Mouse (Mus musculus): ENCODE data around the gene Psmd11. TPM values are rescaled to one million over a fixed set of nuclear protein-coding genes. Genes with fewer than 3 reads are reported as not detected.

Psmd11 gene
- polyA plus RNA-seq, 1 experiment from 2014 or later = 156 TPM

- H3K9ac ChIP-seq (ENCODE audit: low read depth, low read length) = no peak overlapping the region
- ATAC-seq = no peak
- no peak overlapping the region for H3K4me2 ChIP-seq (replicated peaks; ENCODE audit: low read depth)
- H3K36me3 ChIP-seq (ENCODE audit: control insufficient read depth, insufficient read depth) = peaks cover 26% of the 10 kb centered on the region
- no peaks in the 10 kb centered on the region for H3K9me3 ChIP-seq (ENCODE audit: control insufficient read depth)
- H3K4me3 ChIP-seq (ENCODE audit: low read depth, low read length) = no peak overlapping the region
- H3K27ac ChIP-seq (ENCODE audit: low read depth, low read length) = no peak overlapping the region
- H3K4me1 ChIP-seq (replicated peaks; ENCODE audit: control insufficient read depth, insufficient read depth, low read length) = no peaks in the 10 kb centered on the region
- WGBS = 76% methylated on average over 2 of the region's 2 CpGs
- TF ChIP-seq CTCF (IDR thresholded peaks at IDR 0.05; ENCODE audit: low read depth) = no peak
- no peaks in the 10 kb centered on the region for H3K27me3 ChIP-seq (replicated peaks; ENCODE audit: control insufficient read depth, insufficient read depth, low read length)
These were observed 18.0 kb upstream of the Psmd11 start for GRCm38 (mm10) chr11:80410377-80410776.

GRCm38 (mm10) chr11:80417085-80417484 is 11.3 kb upstream of the Psmd11 start:
- 85% methylated on average over 5 of the region's 5 CpGs for WGBS
- Histone ChIP-seq H3K9ac (ENCODE audit: low read depth, low read length) (no peak overlapping the region), H3K9me3 (ENCODE audit: control insufficient read depth) (no peaks in the 10 kb centered on the region), H3K4me3 (ENCODE audit: low read depth, low read length) (no peak overlapping the region), H3K27ac (ENCODE audit: low read depth, low read length) (no peak overlapping the region), H3K4me2 (replicated peaks; ENCODE audit: low read depth) (no peak overlapping the region), H3K4me1 (replicated peaks; ENCODE audit: control insufficient read depth, insufficient read depth, low read length) (no peaks in the 10 kb centered on the region), H3K36me3 (ENCODE audit: control insufficient read depth, insufficient read depth) (peaks cover 9% of the 10 kb centered on the region; the same call in 1 of the 2 replicates), H3K27me3 (replicated peaks; ENCODE audit: control insufficient read depth, insufficient read depth, low read length) (no peaks in the 10 kb centered on the region)
- no peak for ATAC-seq
- no peak for TF ChIP-seq CTCF (IDR thresholded peaks at IDR 0.05; ENCODE audit: low read depth)

GRCm38 (mm10) chr11:80419743-80420142 is 8.7 kb upstream of the Psmd11 start:
- H3K36me3 ChIP-seq (ENCODE audit: control insufficient read depth, insufficient read depth) = peaks cover 5% of the 10 kb centered on the region; the same call in 1 of the 2 replicates
- no peaks in the 10 kb centered on the region for H3K4me1 ChIP-seq (replicated peaks; ENCODE audit: control insufficient read depth, insufficient read depth, low read length)
- no peak overlapping the region for H3K4me3 ChIP-seq (ENCODE audit: low read depth, low read length)
- TF ChIP-seq CTCF (IDR thresholded peaks at IDR 0.05; ENCODE audit: low read depth) = no peak
- H3K9me3 ChIP-seq (ENCODE audit: control insufficient read depth) = no peaks in the 10 kb centered on the region
- H3K27ac ChIP-seq (ENCODE audit: low read depth, low read length) = no peak overlapping the region
- H3K9ac ChIP-seq (ENCODE audit: low read depth, low read length) = no peak overlapping the region
- WGBS = 91% methylated on average over 1 of the region's 1 CpGs
- H3K4me2 ChIP-seq (replicated peaks; ENCODE audit: low read depth) = no peak overlapping the region
- no peaks in the 10 kb centered on the region for H3K27me3 ChIP-seq (replicated peaks; ENCODE audit: control insufficient read depth, insufficient read depth, low read length)
- no peak for ATAC-seq

GRCm38 (mm10) chr11:80420202-80420984 is 8.0 kb upstream of the Psmd11 start:
- H3K36me3 ChIP-seq (ENCODE audit: control insufficient read depth, insufficient read depth) = no peaks in the 10 kb centered on the region
- no peak overlapping the region for H3K27ac ChIP-seq (ENCODE audit: low read depth, low read length)
- no peaks in the 10 kb centered on the region for H3K4me1 ChIP-seq (replicated peaks; ENCODE audit: control insufficient read depth, insufficient read depth, low read length)
- TF ChIP-seq CTCF (IDR thresholded peaks at IDR 0.05; ENCODE audit: low read depth) = no peak
- 40% methylated on average over 2 of the region's 2 CpGs for WGBS
- H3K4me2 ChIP-seq (replicated peaks; ENCODE audit: low read depth) = no peak overlapping the region
- no peak for ATAC-seq
- H3K27me3 ChIP-seq (replicated peaks; ENCODE audit: control insufficient read depth, insufficient read depth, low read length) = no peaks in the 10 kb centered on the region
- no peak overlapping the region for H3K9ac ChIP-seq (ENCODE audit: low read depth, low read length)
- no peak overlapping the region for H3K4me3 ChIP-seq (ENCODE audit: low read depth, low read length)
- H3K9me3 ChIP-seq (ENCODE audit: control insufficient read depth) = no peaks in the 10 kb centered on the region

GRCm38 (mm10) chr11:80421421-80422047 is 6.9 kb upstream of the Psmd11 start:
- no peak for ATAC-seq

GRCm38 (mm10) chr11:80424691-80425090 is 3.7 kb upstream of the Psmd11 start:
- Histone ChIP-seq H3K27me3 (replicated peaks; ENCODE audit: control insufficient read depth, insufficient read depth, low read length) (no peaks in the 10 kb centered on the region), H3K4me3 (ENCODE audit: low read depth, low read length) (no peak overlapping the region), H3K36me3 (ENCODE audit: control insufficient read depth, insufficient read depth) (no peaks in the 10 kb centered on the region), H3K4me2 (replicated peaks; ENCODE audit: low read depth) (no peak overlapping the region), H3K9me3 (ENCODE audit: control insufficient read depth) (no peaks in the 10 kb centered on the region), H3K4me1 (replicated peaks; ENCODE audit: control insufficient read depth, insufficient read depth, low read length) (no peaks in the 10 kb centered on the region), H3K27ac (ENCODE audit: low read depth, low read length) (no peak overlapping the region), H3K9ac (ENCODE audit: low read depth, low read length) (no peak overlapping the region)
- ATAC-seq = no peak
- WGBS = 87% methylated on average over 2 of the region's 2 CpGs
- no peak for TF ChIP-seq CTCF (IDR thresholded peaks at IDR 0.05; ENCODE audit: low read depth)

More at GRCm38 (mm10) chr11:80421421-80422047, 6.9 kb upstream of the Psmd11 start:
- H3K4me2 ChIP-seq (replicated peaks; ENCODE audit: low read depth) = no peak overlapping the region
- no peaks in the 10 kb centered on the region for H3K27me3 ChIP-seq (replicated peaks; ENCODE audit: control insufficient read depth, insufficient read depth, low read length)
- no peaks in the 10 kb centered on the region for H3K4me1 ChIP-seq (replicated peaks; ENCODE audit: control insufficient read depth, insufficient read depth, low read length)
- H3K4me3 ChIP-seq (ENCODE audit: low read depth, low read length) = no peak overlapping the region
- H3K9me3 ChIP-seq (ENCODE audit: control insufficient read depth) = no peaks in the 10 kb centered on the region
- no peaks in the 10 kb centered on the region for H3K36me3 ChIP-seq (ENCODE audit: control insufficient read depth, insufficient read depth)
- no peak for TF ChIP-seq CTCF (IDR thresholded peaks at IDR 0.05; ENCODE audit: low read depth)
- H3K27ac ChIP-seq (ENCODE audit: low read depth, low read length) = no peak overlapping the region
- H3K9ac ChIP-seq (ENCODE audit: low read depth, low read length) = no peak overlapping the region
- 74% methylated on average over 7 of the region's 7 CpGs for WGBS
